In the genomic region with DNA sequence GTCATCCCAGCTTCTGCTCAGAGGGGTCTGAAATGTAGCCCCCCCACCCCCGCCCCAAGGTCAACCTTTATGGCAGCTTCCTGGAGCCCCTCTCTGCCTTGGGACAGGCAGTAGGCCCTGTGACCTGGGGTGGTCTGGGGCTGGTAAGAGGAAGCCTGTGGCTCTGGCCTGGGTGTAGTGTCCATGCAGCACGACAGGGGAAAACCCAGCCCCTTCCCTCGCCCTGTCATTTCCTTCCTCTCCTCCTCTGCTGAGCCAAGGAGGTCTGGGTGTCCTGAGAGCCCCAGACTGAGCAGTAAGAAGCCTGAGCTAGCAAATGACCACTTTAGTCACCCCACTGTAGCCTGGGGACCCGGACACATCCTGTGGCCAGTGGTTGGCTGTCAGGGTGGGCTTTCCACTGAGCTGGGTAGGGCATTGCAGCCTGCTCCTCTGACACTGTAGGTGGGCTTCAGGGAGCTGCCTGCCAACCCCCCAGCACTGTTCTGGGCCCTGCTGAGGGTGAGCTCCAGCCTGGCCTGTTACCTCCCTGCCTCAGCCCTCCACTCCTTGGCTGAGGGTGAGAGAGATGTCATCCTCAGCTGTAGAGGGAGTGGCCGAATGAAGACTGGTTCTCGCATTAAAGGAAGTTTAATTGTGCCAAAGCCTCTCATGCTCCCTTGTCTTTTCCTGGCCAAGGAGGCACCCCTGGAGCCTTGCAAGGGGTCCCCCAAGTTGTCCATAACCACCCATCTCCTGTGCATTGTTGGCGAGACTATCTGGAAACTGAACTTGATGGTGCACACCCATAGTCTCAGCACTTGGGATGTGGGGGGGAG, we compare ENCODE assay signal across 8 mouse cellular contexts. TPM values are rescaled to one million over a fixed set of nuclear protein-coding genes. Genes with fewer than 3 reads are reported as not detected.
DNase-seq lines count a peak whose midpoint lies in the region; ATAC-seq and TF ChIP-seq lines count a peak whose summit lies in the region.

No protein-coding gene starts in this region.

- no peaks in the 10 kb centered on the region for H3K9me3 ChIP-seq in limb, embryonic 14.5 days (ENCODE audit: control insufficient read depth, low read length)

- H3K27ac ChIP-seq in layer of hippocampus, adult 2 months = peak overlapping the region; percentile 83
- H3K27ac ChIP-seq in limb, embryonic 14.5 days (replicated peaks; ENCODE audit: low read depth, low read length) = 0 out of 2 replicates have a peak overlapping the region, but pooled peaks have one; percentile 26
- peak overlapping the region; percentile 67 for H3K27ac ChIP-seq in small intestine, adult 2 months (ENCODE audit: insufficient read depth, low read depth, low read length)

- H3K4me2 ChIP-seq in limb, embryonic 14.5 days (replicated peaks; ENCODE audit: low read depth, low read length, severe bottlenecking) = no peak overlapping the region

- H3K27me3 ChIP-seq in limb, embryonic 14.5 days (ENCODE audit: control insufficient read depth, insufficient read depth, low read length) = no peaks in the 10 kb centered on the region
- no peaks in the 10 kb centered on the region for H3K27me3 ChIP-seq in small intestine, adult 2 months (ENCODE audit: control insufficient read depth, insufficient read depth, low read length)

- H3K4me1 ChIP-seq in limb, embryonic 14.5 days (ENCODE audit: control insufficient read depth, insufficient read depth, low read length) = peaks cover 7% of the 10 kb centered on the region; the same call in 1 of the 2 replicates
- H3K4me1 ChIP-seq in small intestine, adult 2 months (ENCODE audit: control insufficient read depth, insufficient read depth, insufficient read length, low read length) = peaks cover 31% of the 10 kb centered on the region

- no peak overlapping the region for H3K4me3 ChIP-seq in layer of hippocampus, adult 2 months
- no peak overlapping the region for H3K4me3 ChIP-seq in limb, embryonic 14.5 days (replicated peaks; ENCODE audit: low read length)
- no peak overlapping the region for H3K4me3 ChIP-seq in small intestine, adult 2 months (ENCODE audit: low read depth, low read length)

- ATAC-seq in limb, embryonic 14.5 days (ENCODE audit: low FRiP score, low read depth) = no peak

- TF ChIP-seq POLR2A in limb, embryonic 14.5 days (IDR thresholded peaks at IDR 0.05; ENCODE audit: borderline replicate concordance, extremely low read depth, insufficient read depth, insufficient read length) = no peak
- no peak for TF ChIP-seq POLR2A in small intestine, adult 2 months (IDR thresholded peaks at IDR 0.05; ENCODE audit: low read depth, low read length)

- no peak overlapping the region for H3K9ac ChIP-seq in limb, embryonic 14.5 days (ENCODE audit: low read depth, low read length, severe bottlenecking)

- H3K36me3 ChIP-seq in limb, embryonic 14.5 days (ENCODE audit: control insufficient read depth, insufficient read depth, low read length) = peaks cover 62% of the 10 kb centered on the region
- H3K36me3 ChIP-seq in small intestine, adult 2 months (ENCODE audit: control insufficient read depth, insufficient read depth, low read length) = peaks cover 53% of the 10 kb centered on the region

- 79% methylated on average over 7 of the region's 7 CpGs for WGBS in limb, embryonic 14.5 days
- WGBS in small intestine, adult 2 months = 76% methylated on average over 7 of the region's 7 CpGs

- no peak for DNase-seq in layer of hippocampus, adult 2 months (ENCODE audit: low spot score in 2 of 2)
- DNase-seq in layer of hippocampus, postnatal 14 days (ENCODE audit: low spot score in 2 of 2) = no peak
- peak; percentile 61 to 79 for DNase-seq in heart, adult 9 months (ENCODE audit: low spot score in 2 of 2)
- DNase-seq in limb, embryonic 14.5 days (ENCODE audit: low spot score) = no peak
- no peak for DNase-seq in B cell, adult 2 months
- no peak for DNase-seq in layer of hippocampus, adult 11-12 months (ENCODE audit: low spot score)
- DNase-seq in thymus, postnatal 36 days = no peak

- TF ChIP-seq CTCF in layer of hippocampus, adult 2 months (conservative IDR thresholded peaks at IDR 0.05) = no peak
- TF ChIP-seq CTCF in small intestine, adult 2 months (IDR thresholded peaks at IDR 0.05; ENCODE audit: extremely low read depth, insufficient read length, insufficient replicate concordance, low read depth, low read length) = no peak

RNA-seq across cellular contexts. Expression of gene Cdc42bpg, which starts 6.6 kb away (rescaled TPM):
- 1 to 10 TPM; 5.0 to 5.6 TPM for total RNA-seq in layer of hippocampus, adult 2 months (2021)
- total RNA-seq in layer of hippocampus, postnatal 14 days (2021) = 1 to 10 TPM; 4.9 to 5.6 TPM
- polyA plus RNA-seq in limb, embryonic 14.5 days (2012; rRNA removed) = 15.2 and 17.0 TPM in 2 replicates
- polyA plus RNA-seq in limb, embryonic 14.5 days (2014; fragmentation: Nextera tagmentation; extraction: Ambion mirVana) = 1.4 and 2.0 TPM in 2 replicates
- 26.0 and 53.2 TPM in 2 replicates for polyA plus RNA-seq in small intestine, adult 2 months (2012; rRNA removed)

RNA-seq across cellular contexts. Expression of gene Ehd1, which starts 23.1 kb away (rescaled TPM):
- total RNA-seq in layer of hippocampus, adult 2 months (2021) = 10 to 100 TPM; 80.2 to 82.3 TPM
- 10 to 100 TPM; 68.8 to 79.0 TPM for total RNA-seq in layer of hippocampus, postnatal 14 days (2021)
- polyA plus RNA-seq in limb, embryonic 14.5 days (2012; rRNA removed) = 160 and 232 TPM in 2 replicates
- 68.7 and 81.8 TPM in 2 replicates for polyA plus RNA-seq in limb, embryonic 14.5 days (2014; fragmentation: Nextera tagmentation; extraction: Ambion mirVana)
- polyA plus RNA-seq in small intestine, adult 2 months (2012; rRNA removed) = 315 and 714 TPM in 2 replicates

RNA-seq across cellular contexts. Expression of gene Men1, which starts 35.1 kb away (rescaled TPM):
- 10 to 100 TPM; 63.3 to 72.1 TPM for total RNA-seq in layer of hippocampus, adult 2 months (2021)
- 10 to 100 TPM; 66.4 to 68.2 TPM for total RNA-seq in layer of hippocampus, postnatal 14 days (2021)
- polyA plus RNA-seq in limb, embryonic 14.5 days (2012; rRNA removed) = 102 and 117 TPM in 2 replicates
- 60.4 and 65.6 TPM in 2 replicates for polyA plus RNA-seq in limb, embryonic 14.5 days (2014; fragmentation: Nextera tagmentation; extraction: Ambion mirVana)
- polyA plus RNA-seq in small intestine, adult 2 months (2012; rRNA removed) = 23.6 and 38.5 TPM in 2 replicates

RNA-seq across cellular contexts. Expression of gene Map4k2, which starts 41.3 kb away (rescaled TPM):
- total RNA-seq in layer of hippocampus, adult 2 months (2021) = 100 to 1,000 TPM in 1 of 2 experiments, 10 to 100 TPM in 1; 81.9 to 105 TPM
- total RNA-seq in layer of hippocampus, postnatal 14 days (2021) = 10 to 100 TPM; 82.6 to 85.8 TPM
- polyA plus RNA-seq in limb, embryonic 14.5 days (2012; rRNA removed) = 90.4 and 122 TPM in 2 replicates
- polyA plus RNA-seq in limb, embryonic 14.5 days (2014; fragmentation: Nextera tagmentation; extraction: Ambion mirVana) = 8.8 and 10.5 TPM in 2 replicates
- 41.0 and 77.3 TPM in 2 replicates for polyA plus RNA-seq in small intestine, adult 2 months (2012; rRNA removed)

RNA-seq across cellular contexts. Expression of gene Atg2a, which starts 58.2 kb away (rescaled TPM):
- total RNA-seq in layer of hippocampus, adult 2 months (2021) = 10 to 100 TPM; 32.5 to 39.0 TPM
- 10 to 100 TPM; 35.9 to 38.2 TPM for total RNA-seq in layer of hippocampus, postnatal 14 days (2021)
- polyA plus RNA-seq in limb, embryonic 14.5 days (2012; rRNA removed) = 18.3 and 25.7 TPM in 2 replicates
- 10.6 and 14.6 TPM in 2 replicates for polyA plus RNA-seq in limb, embryonic 14.5 days (2014; fragmentation: Nextera tagmentation; extraction: Ambion mirVana)
- polyA plus RNA-seq in small intestine, adult 2 months (2012; rRNA removed) = 37.0 and 68.8 TPM in 2 replicates

Comparison
In these comparisons a context has a peak if more than half of its experiments do, and no peak if none do; other contexts are left out.
1. DNase-seq: peak in heart, adult 9 months (2 of 2); none in layer of hippocampus, adult 2 months (0 of 2), layer of hippocampus, postnatal 14 days (0 of 2), limb, embryonic 14.5 days (single experiment), B cell, adult 2 months (0 of 2), layer of hippocampus, adult 11-12 months (single experiment) and thymus, postnatal 36 days (0 of 2).
2. H3K27ac ChIP-seq: peak in every context shown above with its lines; median percentile 83 in layer of hippocampus, adult 2 months; 67 in small intestine, adult 2 months; 26 in limb, embryonic 14.5 days.